ENCODE assay signal across 8 mouse cellular contexts in genomic region chr17:33718384-33718881, GRCm38 (mm10). TPM values are rescaled to one million over a fixed set of nuclear protein-coding genes. Genes with fewer than 3 reads are reported as not detected.
A peak's percentile ranks its signal among the peaks of the same experiment; 100 is the strongest.
DNase-seq lines count a peak whose midpoint lies in the region; ATAC-seq lines count a peak whose summit lies in the region.

TSS of gene March2 (minus strand) at chr17:33718670.

- WGBS in heart, embryonic 10.5 days, result under 1% methylated on average over 46 of the region's 46 CpGs
- under 1% methylated on average over 46 of the region's 46 CpGs for WGBS in kidney, embryonic 15.5 days

- H3K4me1 ChIP-seq in heart, embryonic 10.5 days, result peaks cover 6% of the 10 kb centered on the region; the same call in 1 of the 2 replicates
- peaks cover 6% of the 10 kb centered on the region; the same call in 1 of the 2 replicates for H3K4me1 ChIP-seq in kidney, embryonic 15.5 days

- H3K27me3 ChIP-seq in heart, embryonic 10.5 days (ENCODE audit: insufficient read depth, poor library complexity, severe bottlenecking), result no peaks in the 10 kb centered on the region
- H3K27me3 ChIP-seq in kidney, embryonic 15.5 days, result no peaks in the 10 kb centered on the region

- no peaks in the 10 kb centered on the region for H3K36me3 ChIP-seq in heart, embryonic 10.5 days
- H3K36me3 ChIP-seq in kidney, embryonic 15.5 days, result peaks cover 11% of the 10 kb centered on the region; the same call in 1 of the 2 replicates

- H3K9me3 ChIP-seq in heart, embryonic 10.5 days, result no peaks in the 10 kb centered on the region
- no peaks in the 10 kb centered on the region for H3K9me3 ChIP-seq in kidney, embryonic 15.5 days (replicated peaks)

- DNase-seq in B cell, adult 2 months, result peak; percentile 98
- peak; percentile 98 for DNase-seq in brain, adult 2 months (ENCODE audit: low read depth, low spot score)
- peak; percentile 99 for DNase-seq in heart, embryonic 10.5 days (ENCODE audit: low spot score)
- peak; percentile 99 for DNase-seq in liver
- DNase-seq in spleen, postnatal 4 days (ENCODE audit: low spot score in 2 of 2), result peak; percentile 99

- H3K9ac ChIP-seq in kidney, embryonic 15.5 days, result peak within 1 kb of the TSS; percentile 58

- peak; percentile 86 for ATAC-seq in erythroblast, adult 5-6 weeks (replicated peaks; ENCODE audit: low FRiP score, poor library complexity, severe bottlenecking)
- ATAC-seq in kidney, embryonic 15.5 days (replicated peaks; ENCODE audit: low FRiP score), result peak; percentile 100
- peak; percentile 100 for ATAC-seq in monocyte, adult 5-6 weeks (replicated peaks; ENCODE audit: insufficient number of reproducible peaks, low FRiP score, low TSS enrichment, poor library complexity, severe bottlenecking)

- peak within 1 kb of the TSS; percentile 92 for H3K4me3 ChIP-seq in heart, embryonic 10.5 days
- peak within 1 kb of the TSS; percentile 62 for H3K4me3 ChIP-seq in kidney, embryonic 15.5 days (replicated peaks)

- peak within 1 kb of the TSS; percentile 89 for H3K27ac ChIP-seq in heart, embryonic 10.5 days
- H3K27ac ChIP-seq in kidney, embryonic 15.5 days, result peak within 1 kb of the TSS; percentile 6; the same call in 1 of the 2 replicates

- peak within 1 kb of the TSS; percentile 70 for H3K4me2 ChIP-seq in kidney, embryonic 15.5 days

RNA-seq across cellular contexts. Expression of gene March2, which starts in this region (rescaled TPM):
- total RNA-seq in erythroblast, adult 5-6 weeks (2015; ENCODE audit: low replicate concordance), result 910 and 992 TPM in 2 replicates
- total RNA-seq in erythroblast, adult 5-6 weeks (2017; ENCODE audit: low replicate concordance), result 1,070 and 1,140 TPM in 2 replicates
- 65.8 and 73.1 TPM in 2 replicates for polyA plus RNA-seq in heart, embryonic 10.5 days (2016; fragmentation: Nextera tagmentation; extraction: Ambion mirVana)
- 50.9 and 57.5 TPM in 2 replicates for polyA plus RNA-seq in kidney, embryonic 15.5 days (2015; fragmentation: Nextera tagmentation; extraction: Ambion mirVana)
- 55.4 to 90.5 TPM (median 74.7 TPM) in 3 replicates for total RNA-seq in monocyte, adult 5-6 weeks (2017)

Comparison
In these comparisons a context has a peak if more than half of its experiments do, and no peak if none do; other contexts are left out.
1. Peak in every context shown above with its lines: DNase-seq, ATAC-seq, H3K4me3 ChIP-seq and H3K27ac ChIP-seq.